Mouse (Mus musculus) CD4-positive helper T cell, adult 2 months (primary cell): ENCODE measurements around the gene Mfng.
A peak's percentile ranks its signal among the peaks of the same experiment; 100 is the strongest.

Source experiments
- DNase-seq: peaks from one replicate; pipeline ENCODE4 v3.0.0-alpha.2; 2012; ENCODE audit warnings: low read depth, missing footprints, low spot score

Mfng gene

GRCm38 (mm10) chr15:78773290-78773729 lies at the start of gene Mfng:
TSS of gene Mfng (minus strand) at chr15:78773475.
- peak; percentile 93 for DNase-seq

GRCm38 (mm10) chr15:78816074-78816391 lies 42.8 kb upstream of the Mfng start:
- DNase-seq: no peak

DNA sequence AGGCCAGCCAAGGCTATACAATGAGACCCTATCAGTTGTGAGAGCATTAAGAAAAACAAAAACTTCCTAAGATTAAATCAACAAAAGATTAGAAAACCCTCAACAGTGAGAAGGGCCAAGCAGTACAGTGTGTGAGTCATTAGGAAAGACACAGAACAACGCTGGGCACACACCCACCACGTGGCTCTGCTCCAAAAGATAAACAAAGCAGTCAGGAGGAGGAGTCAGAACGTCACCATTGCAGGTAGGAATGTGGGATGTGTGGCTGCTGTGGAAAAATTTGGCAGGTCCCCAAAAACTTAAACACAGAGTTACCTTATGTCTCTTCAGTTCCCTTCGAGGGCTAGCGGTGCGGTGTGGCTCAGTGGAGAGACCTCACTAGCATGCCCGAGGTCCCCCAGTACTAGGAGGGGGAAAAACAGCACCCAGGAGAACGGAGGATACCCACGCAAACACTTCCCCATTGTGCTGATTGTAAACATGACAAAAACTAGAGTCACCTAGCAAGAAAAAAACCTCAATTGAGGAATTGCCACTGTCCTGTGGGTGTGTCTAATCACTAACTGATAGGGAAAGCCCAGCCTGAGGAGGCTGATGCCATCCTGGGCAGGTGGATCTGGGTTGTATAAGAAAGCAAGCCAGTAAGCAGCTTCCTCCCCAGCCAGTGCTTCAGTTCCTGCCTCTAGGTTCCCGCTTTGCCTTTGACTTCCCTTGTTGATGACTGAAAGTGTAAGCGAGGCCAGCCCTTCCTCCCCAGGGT lies 42.2 kb upstream of the Mfng start:
- DNase-seq: peak; percentile 27

- DNase-seq: no peak
Measured at GRCm38 (mm10) chr15:78813603-78814002, 40.3 kb upstream of the Mfng start.

DNA sequence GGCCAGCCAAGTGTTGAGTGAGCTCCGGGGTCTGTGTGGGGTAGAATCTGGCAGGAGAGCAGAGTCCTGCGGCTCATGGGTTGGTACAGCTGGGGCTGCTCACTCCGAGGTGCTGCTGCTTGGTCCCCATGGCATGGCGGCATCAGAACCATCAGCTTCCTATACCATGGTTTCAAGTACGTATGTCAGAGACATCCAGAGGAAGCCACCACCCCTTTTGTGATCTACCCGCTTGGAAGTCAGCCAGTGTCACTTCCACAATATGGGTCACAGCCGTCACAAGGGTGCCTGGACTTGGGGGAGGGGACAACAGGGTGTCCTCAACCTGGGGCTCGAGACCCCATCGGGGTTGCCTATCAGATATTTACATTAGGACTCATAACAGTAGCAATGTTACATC lies 36.9 kb upstream of the Mfng start:
- no peak for DNase-seq

GRCm38 (mm10) chr15:78809739-78810138 lies 36.5 kb upstream of the Mfng start:
- no peak for DNase-seq

DNA sequence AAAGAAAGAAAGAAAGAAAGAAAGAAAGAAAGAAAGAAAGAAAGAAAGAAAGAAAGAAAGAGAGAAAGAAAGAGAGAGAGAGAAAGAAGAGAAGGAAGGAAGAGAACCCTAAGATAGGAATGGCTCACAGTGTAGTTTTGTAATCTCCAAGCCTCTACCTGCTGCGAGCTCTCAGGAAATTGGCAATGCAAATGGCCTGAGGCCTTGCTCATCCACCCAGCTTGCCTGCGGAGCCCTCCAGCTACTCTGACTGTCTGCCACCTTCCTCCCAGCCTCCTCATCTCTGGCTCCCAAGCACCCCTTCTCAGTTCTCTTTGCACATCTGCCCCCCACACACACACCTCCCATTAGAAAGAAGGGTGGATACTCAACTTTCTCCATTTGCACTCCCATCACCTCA lies 35.7 kb upstream of the Mfng start:
- no peak for DNase-seq

DNA sequence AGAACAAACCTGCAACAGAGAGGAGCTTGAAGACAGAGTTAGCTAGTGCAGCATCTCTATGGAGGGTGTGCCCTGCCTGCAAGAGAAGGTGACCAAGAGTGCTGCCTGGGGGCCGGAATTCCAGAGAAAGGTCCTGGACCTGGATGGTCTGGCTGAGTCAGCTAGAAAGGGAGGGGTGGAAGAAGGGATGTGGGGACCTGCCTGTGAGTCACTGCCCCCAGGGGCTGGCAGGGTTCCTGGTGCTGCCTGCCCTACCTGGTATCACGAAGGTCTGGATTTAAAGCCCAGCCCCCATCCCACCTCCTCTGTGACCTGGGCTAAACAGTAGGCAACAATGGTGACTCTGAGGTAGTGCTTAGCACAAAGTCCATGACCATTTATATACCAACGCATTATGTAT lies 33.9 kb upstream of the Mfng start:
- DNase-seq: no peak

DNA sequence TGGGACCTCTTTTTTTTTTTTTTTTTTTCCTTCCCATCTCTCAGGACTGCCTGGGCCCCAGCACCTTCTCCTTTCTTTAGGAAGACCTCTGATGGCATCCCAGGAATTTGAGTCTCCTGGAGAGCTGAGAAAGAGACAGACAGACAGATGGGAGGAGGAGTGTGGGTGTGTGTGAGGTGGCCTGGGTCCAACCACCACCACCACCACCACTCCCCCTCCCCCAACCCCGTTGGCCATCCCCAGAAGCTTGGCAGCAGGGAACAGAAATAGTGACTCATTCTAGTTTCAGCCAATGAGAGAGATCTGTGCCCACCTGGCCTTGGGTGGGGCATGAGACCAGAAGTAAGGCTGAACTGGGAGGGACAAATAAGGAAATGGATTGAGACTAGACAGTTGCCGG lies 33.3 kb upstream of the Mfng start:
- no peak for DNase-seq

GRCm38 (mm10) chr15:78805351-78805750 lies 32.1 kb upstream of the Mfng start:
- no peak for DNase-seq

DNA sequence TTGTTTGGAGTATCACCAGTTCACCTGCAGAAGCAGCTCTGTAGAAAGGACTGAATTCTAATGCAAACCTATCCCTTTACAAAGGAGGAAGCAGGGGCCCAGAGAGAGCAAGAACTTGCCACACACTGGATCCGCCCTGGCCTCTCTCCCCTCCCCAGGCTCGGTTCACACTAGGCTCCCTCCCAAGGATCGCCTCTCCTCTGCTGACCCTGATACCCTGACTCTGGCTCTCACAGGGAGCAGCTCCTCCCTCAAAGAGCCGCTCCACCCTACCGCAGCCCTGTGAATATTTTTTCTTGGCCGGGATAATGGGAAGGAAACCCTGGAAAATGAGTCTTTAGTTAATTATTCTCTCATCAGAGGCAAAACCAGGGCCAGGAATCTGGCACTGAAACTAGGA lies 31.1 kb upstream of the Mfng start:
- no peak for DNase-seq

- DNase-seq: no peak
Measured at GRCm38 (mm10) chr15:78803499-78803900, 30.2 kb upstream of the Mfng start.

GRCm38 (mm10) chr15:78802776-78803391 lies 29.6 kb upstream of the Mfng start, which contains the start of gene Card10:
TSS of gene Card10 (minus strand) at chr15:78803042.
- DNase-seq: peak; percentile 68

DNA sequence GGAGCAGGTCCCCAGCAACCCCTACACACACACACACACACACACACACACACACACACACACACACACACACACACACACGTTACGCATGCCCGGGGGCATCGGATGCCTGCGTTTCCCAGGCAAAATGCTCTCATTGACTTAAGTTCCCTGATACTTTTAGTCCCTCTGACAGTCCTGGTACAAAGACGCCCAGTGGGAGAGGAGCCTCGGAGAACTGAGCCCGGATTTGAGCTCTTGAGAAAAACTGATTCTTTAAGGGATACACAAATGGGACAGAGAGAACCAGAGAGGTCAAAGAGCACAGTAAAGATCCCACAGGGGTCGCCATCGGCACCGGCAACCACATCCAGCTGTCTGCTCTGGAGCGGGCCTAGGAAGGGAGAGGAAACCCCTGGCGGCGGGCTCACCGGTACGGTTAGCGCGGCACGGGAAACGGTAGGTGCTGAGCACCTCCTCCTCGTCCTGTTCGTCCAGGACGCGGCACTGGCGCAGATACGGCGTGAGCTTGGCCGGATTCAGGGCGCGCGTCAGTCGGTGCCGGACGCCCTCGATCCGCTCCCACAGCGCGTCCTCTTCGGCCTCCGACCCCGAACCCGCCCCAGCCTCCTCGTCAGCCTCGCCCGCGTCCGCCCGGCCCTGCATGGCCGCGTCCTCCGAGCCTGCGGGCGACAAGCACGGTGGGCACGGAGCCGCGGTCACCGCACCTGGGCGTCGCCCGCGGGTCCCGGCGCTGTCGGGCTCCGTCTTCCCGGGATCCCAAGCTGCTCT lies 28.9 kb upstream of the Mfng start:
- peak; percentile 51 for DNase-seq

- DNase-seq: no peak
Measured at GRCm38 (mm10) chr15:78801571-78801970, 28.3 kb upstream of the Mfng start.

DNA sequence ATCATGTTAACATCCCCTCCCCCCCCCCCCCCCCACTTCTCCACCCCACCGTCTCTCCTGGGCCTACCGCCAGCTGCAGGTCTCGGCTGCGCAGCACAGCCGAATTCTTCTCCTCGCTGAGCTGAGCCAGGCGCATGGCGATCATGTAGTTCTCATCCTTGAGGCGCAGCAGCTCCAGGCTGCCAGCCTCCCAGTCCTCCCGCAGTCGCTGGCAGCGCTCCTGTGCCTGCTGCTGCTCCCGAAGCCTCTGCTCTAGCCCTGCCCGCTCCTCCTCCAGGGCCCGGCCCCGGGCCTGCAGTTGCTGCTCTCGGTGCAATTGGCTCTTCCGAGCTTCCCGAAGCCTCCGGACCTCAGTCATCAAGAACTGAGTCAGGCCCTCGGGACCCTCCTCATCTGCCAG lies 25.8 kb upstream of the Mfng start:
- DNase-seq: no peak

- no peak for DNase-seq
Measured at GRCm38 (mm10) chr15:78797060-78797329, 23.7 kb upstream of the Mfng start.

DNA sequence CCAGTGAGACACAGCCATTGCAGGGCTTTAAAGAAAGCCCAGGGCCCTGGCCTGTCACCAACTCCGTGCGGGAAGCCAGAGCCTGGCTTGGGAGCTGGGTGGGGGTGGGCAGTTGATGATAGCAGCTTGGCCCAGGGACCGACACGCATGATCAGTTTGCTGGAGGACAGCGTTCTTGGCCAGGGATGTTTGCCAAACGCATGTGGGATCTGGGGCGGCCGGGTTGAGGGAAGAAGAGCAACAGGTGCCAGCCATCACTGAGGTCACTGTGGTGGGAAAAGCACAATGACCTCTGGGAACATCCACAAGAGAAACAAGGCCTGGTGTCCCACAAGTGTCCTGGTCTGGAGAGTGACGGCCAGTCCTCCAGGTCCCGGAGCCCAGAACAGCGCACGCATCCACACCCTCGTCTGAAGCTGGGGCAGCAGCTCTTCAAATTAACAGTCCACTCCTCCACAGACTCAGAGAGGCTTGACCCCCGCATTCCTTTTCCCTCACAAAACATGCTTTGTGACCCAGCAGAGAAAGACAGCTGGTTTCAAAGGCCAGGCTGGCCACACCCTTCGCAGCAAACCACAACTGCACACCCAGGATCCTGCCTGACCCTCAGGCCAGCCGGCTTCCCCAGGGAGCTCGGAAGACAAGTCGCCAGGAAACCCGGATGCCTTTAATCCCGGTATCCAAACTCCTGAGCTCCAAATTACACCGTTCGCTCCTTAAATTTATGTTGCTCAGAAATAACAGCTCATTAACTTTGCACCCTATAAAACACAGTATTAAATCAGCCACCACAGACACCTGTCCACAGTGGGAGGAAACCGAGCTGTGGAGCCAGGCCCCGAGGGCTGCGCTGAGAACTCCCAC lies 23.2 kb upstream of the Mfng start:
- no peak for DNase-seq

DNA sequence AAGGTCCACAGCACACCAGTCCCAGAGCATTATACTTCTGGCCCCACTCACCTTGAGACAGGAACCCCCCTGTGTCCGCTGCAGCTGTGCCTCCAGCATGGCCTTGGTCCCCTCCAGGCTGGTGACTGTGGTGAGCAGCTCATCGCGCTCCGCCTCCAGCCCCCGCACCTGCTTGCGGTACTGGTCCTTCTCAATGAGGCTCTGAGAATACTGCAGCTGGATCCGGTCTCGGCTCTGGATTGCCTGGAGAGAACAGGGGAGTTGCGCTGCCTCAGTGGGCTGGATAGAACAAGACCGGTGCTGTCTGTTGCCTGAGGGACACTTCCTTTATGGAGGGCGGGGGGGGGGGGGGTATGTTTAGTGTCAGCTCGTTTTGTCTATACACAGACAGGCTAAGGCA lies 17.7 kb upstream of the Mfng start:
- DNase-seq: no peak

- DNase-seq: no peak
Measured at GRCm38 (mm10) chr15:78790451-78790850, 17.2 kb upstream of the Mfng start.

DNA sequence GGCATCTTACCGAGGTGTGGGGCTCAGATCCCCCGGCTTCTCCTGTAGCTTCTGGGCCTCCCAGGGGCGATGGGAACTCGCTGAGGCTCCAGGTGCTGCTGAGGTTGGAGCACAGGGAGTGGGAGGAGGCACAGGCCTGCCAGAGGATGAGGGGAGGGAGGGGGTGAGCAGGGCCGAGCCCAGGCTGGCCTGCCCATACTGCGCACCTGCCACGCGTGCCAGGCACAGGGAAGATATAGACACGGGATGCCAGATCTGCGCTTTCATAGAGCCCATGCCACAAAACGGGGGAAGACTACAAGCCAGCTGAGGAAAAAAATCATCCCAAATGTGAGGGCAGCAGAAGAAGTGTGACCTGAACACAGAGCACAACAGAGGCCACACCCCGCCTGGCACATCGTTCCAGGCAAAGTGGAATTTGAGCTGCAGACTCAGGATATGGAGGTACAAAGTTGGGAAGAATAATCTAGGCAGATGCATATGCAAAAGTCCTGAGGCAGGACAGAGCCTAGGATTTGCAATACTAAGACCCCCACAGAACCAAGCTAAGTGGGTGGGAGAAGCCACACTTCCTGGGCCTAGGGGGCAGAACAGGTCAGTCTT lies 16.5 kb upstream of the Mfng start:
- DNase-seq: no peak

DNA sequence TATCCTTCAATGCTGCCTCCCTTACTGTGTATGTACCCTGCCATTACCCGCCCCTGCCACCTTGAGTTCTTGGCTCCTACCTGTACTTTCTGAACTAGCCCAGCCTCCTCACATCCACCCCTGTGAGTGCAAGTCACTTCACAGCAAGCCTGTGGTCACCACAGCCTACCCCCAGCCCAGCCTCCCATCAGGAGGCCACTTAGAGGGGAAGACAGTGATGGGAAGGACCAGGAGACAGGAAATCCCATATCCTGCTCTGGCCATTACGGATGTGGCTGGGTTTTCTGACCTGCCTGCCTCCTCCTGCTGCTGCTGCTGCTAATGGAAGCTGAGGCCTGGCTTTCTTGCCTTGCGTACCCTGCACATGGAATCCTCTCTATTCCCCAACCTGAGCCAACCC lies 14.8 kb upstream of the Mfng start:
- no peak for DNase-seq
